Mouse (Mus musculus) effector memory CD4-positive, alpha-beta T cell, adult 5 months (primary cell): ENCODE results near the gene Ccnj. TPM values are rescaled to one million over a fixed set of nuclear protein-coding genes. Genes with fewer than 3 reads are reported as not detected.

Experiments
- polyA plus RNA-seq: library from polyadenylated mRNA; unstranded; fragments of 100-300 nt; shearing (Covaris generic); gene quantifications from one replicate; pipeline ENCODE4 v1.2.1, GENCODE M21; 2017

The Ccnj gene
- 1.2 TPM for polyA plus RNA-seq

DNA sequence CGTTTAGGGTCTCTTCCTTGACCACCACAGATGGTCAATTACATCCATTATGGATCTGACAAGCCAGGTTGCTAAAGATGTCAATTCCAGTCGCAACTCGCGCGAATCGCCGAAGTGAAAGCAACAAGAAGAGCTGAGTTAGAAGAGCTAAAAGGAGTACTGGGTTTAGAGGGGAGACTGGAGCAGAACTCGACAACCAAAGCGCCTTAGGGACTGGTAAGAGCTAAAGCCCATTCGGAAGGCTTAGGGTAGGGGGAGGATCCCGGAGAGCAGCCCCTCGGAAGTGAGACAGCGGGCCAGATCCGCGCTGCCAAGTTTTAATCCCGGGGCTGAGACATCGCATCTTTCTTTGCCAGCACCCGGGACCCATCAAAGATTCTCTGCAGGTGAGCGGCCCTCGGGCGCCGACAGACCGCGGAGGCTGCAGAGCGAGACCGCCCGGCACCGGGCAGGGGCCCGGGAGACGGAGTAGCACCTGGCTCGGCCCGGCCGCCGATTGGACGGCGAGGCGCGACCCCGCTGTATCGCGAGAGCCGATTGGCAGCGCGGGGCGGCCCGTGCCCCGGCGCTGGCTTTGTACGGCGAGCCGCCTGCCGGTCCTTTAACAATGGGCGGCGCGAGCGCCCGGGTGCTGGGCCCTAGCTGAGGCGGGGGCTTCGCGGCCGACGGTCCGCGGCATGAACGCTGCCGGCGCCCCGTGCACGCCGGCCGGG, at the start of gene Ccnj:
Ccnj (plus strand) TSS at position 577 of the 713 bp plus-strand sequence.

DNA sequence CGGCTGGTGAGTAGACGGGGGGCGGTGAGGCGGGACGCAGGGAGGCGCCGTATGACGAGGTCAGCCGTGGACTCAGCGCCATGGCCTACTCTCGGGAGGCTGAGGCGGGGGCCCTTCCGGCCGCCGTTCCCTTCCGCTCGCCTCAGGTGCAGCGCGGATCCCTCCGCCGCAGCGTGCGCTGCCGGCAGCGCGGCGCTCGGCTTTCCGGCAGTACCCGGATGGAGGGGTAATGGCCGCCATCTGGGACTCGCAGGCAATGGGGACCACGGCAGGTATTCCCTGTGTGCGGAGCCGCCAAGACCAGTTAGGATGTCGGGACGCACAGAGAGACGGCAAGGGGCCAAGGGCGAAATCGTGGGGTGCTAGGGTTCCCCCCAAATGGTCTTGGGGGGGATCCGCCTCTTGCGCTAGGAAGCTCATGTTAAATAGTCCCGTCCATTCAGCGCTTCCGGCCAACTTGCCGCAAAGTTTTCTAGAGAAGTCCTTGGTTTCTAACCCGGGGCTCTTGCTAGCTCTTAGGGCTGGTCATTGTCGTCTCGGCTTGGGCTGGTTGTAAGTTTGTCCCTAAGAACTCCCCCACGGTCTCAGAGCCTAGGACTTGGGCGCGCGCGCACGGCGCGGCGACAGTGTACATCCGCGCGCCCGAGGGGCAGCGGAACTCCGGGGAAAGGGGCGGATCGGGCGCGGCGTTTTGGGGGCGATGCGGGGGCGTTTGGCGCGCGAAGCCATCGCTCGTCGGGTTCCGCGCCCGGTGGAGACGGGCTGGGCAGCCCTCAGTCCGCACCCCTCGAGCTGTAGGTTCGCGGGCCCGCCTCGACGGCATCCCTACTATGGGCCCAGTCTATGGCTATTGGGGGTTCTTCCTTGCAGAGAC, 63.7 kb downstream of the Ccnj start, which contains the start of gene Zfp518a:
Zfp518a (plus strand) TSS at position 187 of the 874 bp plus-strand sequence.

Other genes starting within 250 kb of the Ccnj start
- gene Aldh18a1, start 242.8 kb upstream of the Ccnj start, polyA plus RNA-seq = 37.5 TPM
- 7.7 TPM for gene Tctn3, start 219.0 kb upstream of the Ccnj start, polyA plus RNA-seq
- gene Entpd1, start 218.9 kb upstream of the Ccnj start, polyA plus RNA-seq = 8.1 TPM
- gene Cc2d2b, start 82.5 kb upstream of the Ccnj start, polyA plus RNA-seq = not detected
- 14.0 TPM for gene Zfp518a, start 63.4 kb downstream of the Ccnj start, polyA plus RNA-seq
- gene Blnk, start 163.3 kb downstream of the Ccnj start, polyA plus RNA-seq = 0.25 TPM
- gene Dntt, start 198.0 kb downstream of the Ccnj start, polyA plus RNA-seq = not detected
- not detected for gene Opalin, start 245.8 kb downstream of the Ccnj start, polyA plus RNA-seq